Mouse (Mus musculus): ENCODE measurements around the gene Slc12a9. TPM values are rescaled to one million over a fixed set of nuclear protein-coding genes. Genes with fewer than 3 reads are reported as not detected.

The Slc12a9 gene
- total RNA-seq, 2 experiments from 2014 or later: 2.0 to 2.4 TPM

- Histone ChIP-seq H3K4me3 (peak overlapping the region; percentile 97), H3K27ac (peak overlapping the region; percentile 93)
- DNase-seq: peak; percentile 41
- intact Hi-C loops (cut with DNase I): no loop called here
- TF ChIP-seq CTCF (IDR thresholded peaks at IDR 0.05): no peak
Measured at GRCm38 (mm10) chr5:137352011-137352975, 18.9 kb upstream of the Slc12a9 start.

- H3K4me3 ChIP-seq: peak overlapping the region; percentile 97
- peak overlapping the region; percentile 93 for H3K27ac ChIP-seq
- intact Hi-C loops (cut with DNase I): no loop called here
- DNase-seq: no peak
- no peak for TF ChIP-seq CTCF (IDR thresholded peaks at IDR 0.05)
Measured at GRCm38 (mm10) chr5:137351394-137351793, 18.0 kb upstream of the Slc12a9 start.

GRCm38 (mm10) chr5:137351058-137351380 lies 17.6 kb upstream of the Slc12a9 start:
- Histone ChIP-seq H3K27ac (peak overlapping the region; percentile 93), H3K4me3 (peak overlapping the region; percentile 97)
- intact Hi-C loops (cut with DNase I): no loop called here
- no peak for TF ChIP-seq CTCF (IDR thresholded peaks at IDR 0.05)
- no peak for DNase-seq

GRCm38 (mm10) chr5:137350205-137351057 lies 17.0 kb upstream of the Slc12a9 start:
- no peak for TF ChIP-seq CTCF (IDR thresholded peaks at IDR 0.05)
- intact Hi-C loops (cut with DNase I): no loop called here
- no peak for DNase-seq
- Histone ChIP-seq H3K27ac (peak overlapping the region; percentile 93), H3K4me3 (peak overlapping the region; percentile 97)

GRCm38 (mm10) chr5:137349384-137350204 lies 16.2 kb upstream of the Slc12a9 start, which contains the start of gene Ephb4:
Gene Ephb4 (plus strand): TSS chr5:137350109.
- no peak for TF ChIP-seq CTCF (IDR thresholded peaks at IDR 0.05)
- DNase-seq: peak; percentile 94
- Histone ChIP-seq H3K4me3 (peak within 1 kb of the TSS; percentile 97), H3K27ac (peak within 1 kb of the TSS; percentile 93)
- intact Hi-C loops (cut with DNase I): loop anchor here (10.0 kb wide), 1 partner anchor 435 kb away; the partner anchor contains the start of genes Mepce and Zcwpw1

- peak overlapping the region; percentile 93 for H3K27ac ChIP-seq
- TF ChIP-seq CTCF (IDR thresholded peaks at IDR 0.05): no peak
- peak overlapping the region; percentile 97 for H3K4me3 ChIP-seq
- intact Hi-C loops (cut with DNase I): loop anchor here (10.0 kb wide), 1 partner anchor 436 kb away; the partner anchor contains the start of genes Mepce and Zcwpw1
- peak; percentile 74 for DNase-seq
Measured at GRCm38 (mm10) chr5:137348482-137349383, 15.3 kb upstream of the Slc12a9 start.

GRCm38 (mm10) chr5:137347856-137348255 lies 14.5 kb upstream of the Slc12a9 start:
- intact Hi-C loops (cut with DNase I): loop anchor here (10.0 kb wide), 1 partner anchor 437 kb away; the partner anchor contains the start of genes Mepce and Zcwpw1
- DNase-seq: no peak
- Histone ChIP-seq H3K4me3 (no peak overlapping the region), H3K27ac (peak overlapping the region; percentile 93)
- TF ChIP-seq CTCF (IDR thresholded peaks at IDR 0.05): no peak

- no peak for DNase-seq
- Histone ChIP-seq H3K27ac (peak overlapping the region; percentile 20; the same call in 1 of the 2 replicates), H3K4me3 (no peak overlapping the region)
- no peak for TF ChIP-seq CTCF (IDR thresholded peaks at IDR 0.05)
- intact Hi-C loops (cut with DNase I): loop anchor here (10.0 kb wide), 1 partner anchor 438 kb away; the partner anchor contains the start of genes Mepce and Zcwpw1
Measured at GRCm38 (mm10) chr5:137346983-137347382, 13.6 kb upstream of the Slc12a9 start.

- H3K4me3 ChIP-seq: no peak overlapping the region
- no peak for DNase-seq
- peak overlapping the region; percentile 38; the same call in 1 of the 2 replicates for H3K27ac ChIP-seq
- TF ChIP-seq CTCF (IDR thresholded peaks at IDR 0.05): no peak
- intact Hi-C loops (cut with DNase I): loop anchor here (10.0 kb wide), 1 partner anchor 438 kb away; the partner anchor contains the start of genes Mepce and Zcwpw1
Measured at GRCm38 (mm10) chr5:137346388-137346787, 13.0 kb upstream of the Slc12a9 start.

- intact Hi-C loops (cut with DNase I): loop anchor here (10.0 kb wide), 1 partner anchor 439 kb away; the partner anchor contains the start of genes Mepce and Zcwpw1
- Histone ChIP-seq H3K4me3 (no peak overlapping the region), H3K27ac (peak overlapping the region; percentile 38)
- no peak for DNase-seq
- TF ChIP-seq CTCF (IDR thresholded peaks at IDR 0.05): no peak
Measured at GRCm38 (mm10) chr5:137345821-137346220, 12.4 kb upstream of the Slc12a9 start.

Measured in gastrocnemius, adult 2 months (tissue).